Mouse (Mus musculus) midbrain, postnatal 0 days (tissue): ENCODE results near the gene Dstyk. TPM values are rescaled to one million over a fixed set of nuclear protein-coding genes. Genes with fewer than 3 reads are reported as not detected.
A peak's percentile ranks its signal among the peaks of the same experiment; 100 is the strongest.

ENCODE experiments used
- ATAC-seq: fragments of 200-750 bp; cut with Nextera tagmentation; 2 replicates; pipeline ENCODE4 v1.8.0; 2017; ENCODE audit warnings: moderate number of reproducible peaks, mild to moderate bottlenecking, moderate TSS enrichment, moderate library complexity; ENCODE audit not compliant: low FRiP score
- DNase-seq: peaks from one replicate; pipeline ENCODE4 v3.0.0-alpha.2; 2015; ENCODE audit warnings: low spot score
- H3K27ac ChIP-seq: fragments of 300-500 bp; sonication (generic); 2 replicates; pipeline ENCODE4 v1.5.1; 2014; ENCODE audit warnings: low read depth, mild to moderate bottlenecking, low read length, mixed read lengths
- H3K27me3 ChIP-seq: fragments of 300-500 bp; sonication (generic); 2 replicates; pipeline ENCODE4 v1.6.1; 2014; ENCODE audit warnings: low read length, control low read depth, mixed read lengths; ENCODE audit not compliant: insufficient read depth
- H3K36me3 ChIP-seq: fragments of 300-500 bp; sonication (generic); 2 replicates; pipeline ENCODE4 v1.6.1; 2014; ENCODE audit warnings: low read length, control low read depth, mixed read lengths; ENCODE audit not compliant: insufficient read depth
- H3K4me1 ChIP-seq: fragments of 300-500 bp; sonication (generic); 2 replicates; pipeline ENCODE4 v1.6.1; 2014; ENCODE audit warnings: mild to moderate bottlenecking, control low read depth, antibody characterized with exemption, low read length, mixed read lengths; ENCODE audit not compliant: insufficient read depth
- H3K4me2 ChIP-seq: fragments of 300-500 bp; sonication (generic); 2 replicates; pipeline ENCODE4 v1.6.1; 2014; ENCODE audit warnings: low read depth, mild to moderate bottlenecking, low read length, mixed read lengths; ENCODE audit not compliant: poor library complexity, severe bottlenecking
- H3K4me3 ChIP-seq: fragments of 300-500 bp; sonication (generic); 2 replicates; pipeline ENCODE4 v1.5.1; 2014; ENCODE audit warnings: low read depth, mild to moderate bottlenecking, low read length, moderate library complexity
- H3K9ac ChIP-seq: fragments of 300-500 bp; sonication (generic); replicated peaks from 2 replicates; pipeline ENCODE4 v1.6.1; 2014; ENCODE audit warnings: mild to moderate bottlenecking, low read length, moderate library complexity, mixed read lengths; ENCODE audit not compliant: poor library complexity, severe bottlenecking
- H3K9me3 ChIP-seq: fragments of 300-500 bp; sonication (generic); 2 replicates; pipeline ENCODE4 v1.6.1; 2016; ENCODE audit warnings: low read length, control low read depth
- CTCF ChIP-seq: IDR thresholded peaks from 2 replicates; pipeline ENCODE4 v1.5.1; 2016; ENCODE audit warnings: antibody characterized with exemption, mild to moderate bottlenecking
- WGBS: fragments of 180-500 bp; shearing (Covaris S2); extraction: QIAGEN DNeasy Blood & Tissue Kit; methylation state at CpG from one replicate; pipeline ENCODE4 v1.1.7; 2014; 5-methylcytosine and 5-hydroxymethylcytosine counted together
- polyA plus RNA-seq: library from polyadenylated mRNA; unstranded; fragments of >200 nt; fragmentation: Nextera tagmentation; extraction: Ambion mirVana; gene quantifications from 2 replicates; pipeline ENCODE4 v1.2.1, GENCODE M21; 2015
- total RNA-seq: library from RNA; depleted of rRNA; stranded (reverse); fragments of >200 nt; gene quantifications from 2 replicates; pipeline ENCODE4 v1.2.3, GENCODE M21; 2014

Dstyk gene
- total and polyA plus RNA-seq, 2 experiments from 2014 or later: 5.6 to 21.2 TPM

DNA sequence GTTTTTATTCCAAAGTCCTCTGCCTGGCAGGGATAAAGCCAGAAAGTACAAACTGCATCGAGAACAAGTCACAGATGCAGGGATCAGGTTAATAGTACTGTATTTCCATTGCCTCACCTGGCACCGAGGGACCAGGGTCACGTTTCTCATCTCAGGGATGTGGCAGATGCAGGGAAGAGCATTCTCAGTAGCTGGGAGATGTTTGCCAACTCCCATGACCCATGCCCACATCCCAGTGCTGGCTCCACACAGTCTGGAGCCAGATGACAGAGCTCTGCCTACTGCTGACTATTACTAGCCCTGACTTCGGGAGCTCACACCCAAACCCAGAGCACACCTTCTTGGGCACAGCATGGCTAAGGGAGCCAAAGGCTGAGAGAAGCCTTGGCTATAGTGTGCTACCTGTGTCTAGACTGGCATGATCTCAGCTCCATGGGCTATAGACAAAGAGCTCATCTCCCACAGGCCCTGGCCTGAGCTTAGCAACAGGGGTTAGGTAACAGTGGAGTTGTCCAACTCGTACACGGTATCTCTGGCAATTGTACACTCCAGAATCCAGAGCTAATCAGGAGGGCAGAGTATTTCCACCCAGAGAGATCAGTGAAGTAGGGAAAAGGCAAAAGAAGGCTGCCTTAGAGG, 44.3 kb upstream of the Dstyk start:
- H3K4me3 ChIP-seq: no peak overlapping the region
- H3K36me3 ChIP-seq: peaks cover 12% of the 10 kb centered on the region
- 0 out of 2 replicates have a peak, but pooled peaks cover 16% of the 10 kb centered on the region for H3K4me1 ChIP-seq
- H3K27me3 ChIP-seq: no peaks in the 10 kb centered on the region
- no peak overlapping the region for H3K9ac ChIP-seq
- ATAC-seq: no peak
- DNase-seq: no peak
- WGBS: 65% methylated on average over 6 of the region's 6 CpGs
- no peak overlapping the region for H3K27ac ChIP-seq
- H3K9me3 ChIP-seq: no peaks in the 10 kb centered on the region
- no peak overlapping the region for H3K4me2 ChIP-seq
- TF ChIP-seq CTCF: no peak

DNA sequence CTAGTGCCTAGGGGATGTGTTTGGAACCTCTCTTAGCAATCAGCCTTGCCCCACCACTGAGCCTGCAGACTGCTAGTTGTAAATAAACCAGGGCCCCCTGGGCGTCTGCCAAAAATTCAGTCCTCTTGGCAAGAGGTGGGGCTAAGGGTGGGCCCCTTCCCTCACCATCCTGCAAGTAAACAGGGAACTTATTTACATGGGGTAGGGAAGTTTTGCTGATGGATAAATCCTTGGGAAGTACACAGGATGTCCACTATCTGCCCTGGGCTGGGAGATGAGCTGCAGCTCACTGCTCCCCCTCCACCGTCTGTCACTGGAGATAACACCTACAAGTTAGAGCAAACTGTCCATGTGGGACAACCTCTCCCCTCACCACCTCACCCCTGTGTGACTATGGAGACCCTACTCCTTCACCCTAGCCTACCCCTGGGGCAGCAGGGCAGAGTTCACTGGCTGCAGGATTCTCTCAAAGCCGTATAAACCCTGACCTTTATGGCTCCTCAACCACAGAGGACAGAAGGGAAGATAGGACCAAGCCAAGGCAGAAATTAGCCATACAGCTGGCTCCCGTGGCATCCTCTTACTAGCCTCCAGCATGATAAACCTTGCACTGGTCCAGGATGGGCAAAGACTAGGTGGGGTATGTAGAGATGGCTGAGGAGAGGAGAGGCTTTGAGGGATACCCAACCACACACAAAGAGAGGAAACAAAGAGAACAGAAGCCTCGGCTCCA, 43.0 kb upstream of the Dstyk start:
- H3K9ac ChIP-seq: no peak overlapping the region
- no peaks in the 10 kb centered on the region for H3K9me3 ChIP-seq
- no peak overlapping the region for H3K4me2 ChIP-seq
- no peak overlapping the region for H3K4me3 ChIP-seq
- ATAC-seq: no peak
- peaks cover 21% of the 10 kb centered on the region; the same call in 1 of the 2 replicates for H3K36me3 ChIP-seq
- TF ChIP-seq CTCF: no peak
- peak; percentile 60 for DNase-seq
- WGBS: 46% methylated on average over 5 of the region's 5 CpGs
- no peak overlapping the region for H3K27ac ChIP-seq
- H3K27me3 ChIP-seq: no peaks in the 10 kb centered on the region
- 0 out of 2 replicates have a peak, but pooled peaks cover 16% of the 10 kb centered on the region for H3K4me1 ChIP-seq

DNA sequence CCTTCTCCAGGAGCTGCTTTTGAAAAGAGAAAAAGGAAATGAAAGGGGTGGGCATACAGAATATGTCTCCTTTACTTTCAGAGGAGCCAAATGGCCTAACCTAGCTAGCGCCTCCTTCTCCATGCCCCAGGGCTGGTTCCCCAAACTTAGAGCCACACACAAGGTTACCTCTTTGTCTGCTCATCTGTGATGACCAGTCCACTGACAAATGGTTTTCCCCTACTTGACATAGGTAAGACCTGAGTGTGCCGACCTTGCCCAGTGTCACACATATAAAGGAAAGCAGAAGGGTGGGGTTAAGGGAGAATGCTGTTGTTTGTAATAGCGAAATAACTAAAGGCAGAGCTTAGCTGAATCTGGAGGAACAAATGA, 42.5 kb upstream of the Dstyk start:
- ATAC-seq: no peak
- Histone ChIP-seq H3K9me3 (no peaks in the 10 kb centered on the region), H3K36me3 (peaks cover 26% of the 10 kb centered on the region), H3K4me2 (no peak overlapping the region), H3K27me3 (no peaks in the 10 kb centered on the region), H3K4me1 (0 out of 2 replicates have a peak, but pooled peaks cover 16% of the 10 kb centered on the region), H3K27ac (no peak overlapping the region), H3K4me3 (no peak overlapping the region), H3K9ac (no peak overlapping the region)
- 75% methylated on average over 3 of the region's 3 CpGs for WGBS
- no peak for TF ChIP-seq CTCF
- DNase-seq: no peak

DNA sequence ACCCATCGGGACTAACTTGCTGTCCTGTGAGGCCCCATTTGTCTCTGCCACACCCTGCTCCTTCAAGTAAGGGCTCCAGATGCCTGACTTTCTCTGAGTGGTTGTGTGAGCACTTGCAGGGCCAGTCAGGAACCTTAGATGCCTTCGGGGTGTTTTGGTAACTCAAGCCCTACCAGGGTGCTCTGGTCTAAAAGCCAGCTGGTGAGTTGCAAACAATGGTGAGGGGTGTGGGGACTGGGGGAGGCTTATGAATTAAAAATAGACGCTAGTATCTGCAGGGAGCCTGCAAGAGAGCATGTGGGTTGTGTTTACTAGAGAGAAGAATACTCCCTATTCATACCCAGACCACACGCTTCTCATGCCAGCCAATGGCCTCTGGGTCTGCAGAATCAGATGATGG, 42.1 kb upstream of the Dstyk start:
- no peak overlapping the region for H3K9ac ChIP-seq
- H3K36me3 ChIP-seq: peaks cover 30% of the 10 kb centered on the region
- no peak for TF ChIP-seq CTCF
- no peak overlapping the region for H3K4me2 ChIP-seq
- WGBS: 39% methylated on average over 4 of the region's 4 CpGs
- no peak overlapping the region for H3K27ac ChIP-seq
- ATAC-seq (no peak), DNase-seq (no peak)
- H3K9me3 ChIP-seq: no peaks in the 10 kb centered on the region
- no peak overlapping the region for H3K4me3 ChIP-seq
- H3K27me3 ChIP-seq: no peaks in the 10 kb centered on the region
- 0 out of 2 replicates have a peak, but pooled peaks cover 16% of the 10 kb centered on the region for H3K4me1 ChIP-seq

DNA sequence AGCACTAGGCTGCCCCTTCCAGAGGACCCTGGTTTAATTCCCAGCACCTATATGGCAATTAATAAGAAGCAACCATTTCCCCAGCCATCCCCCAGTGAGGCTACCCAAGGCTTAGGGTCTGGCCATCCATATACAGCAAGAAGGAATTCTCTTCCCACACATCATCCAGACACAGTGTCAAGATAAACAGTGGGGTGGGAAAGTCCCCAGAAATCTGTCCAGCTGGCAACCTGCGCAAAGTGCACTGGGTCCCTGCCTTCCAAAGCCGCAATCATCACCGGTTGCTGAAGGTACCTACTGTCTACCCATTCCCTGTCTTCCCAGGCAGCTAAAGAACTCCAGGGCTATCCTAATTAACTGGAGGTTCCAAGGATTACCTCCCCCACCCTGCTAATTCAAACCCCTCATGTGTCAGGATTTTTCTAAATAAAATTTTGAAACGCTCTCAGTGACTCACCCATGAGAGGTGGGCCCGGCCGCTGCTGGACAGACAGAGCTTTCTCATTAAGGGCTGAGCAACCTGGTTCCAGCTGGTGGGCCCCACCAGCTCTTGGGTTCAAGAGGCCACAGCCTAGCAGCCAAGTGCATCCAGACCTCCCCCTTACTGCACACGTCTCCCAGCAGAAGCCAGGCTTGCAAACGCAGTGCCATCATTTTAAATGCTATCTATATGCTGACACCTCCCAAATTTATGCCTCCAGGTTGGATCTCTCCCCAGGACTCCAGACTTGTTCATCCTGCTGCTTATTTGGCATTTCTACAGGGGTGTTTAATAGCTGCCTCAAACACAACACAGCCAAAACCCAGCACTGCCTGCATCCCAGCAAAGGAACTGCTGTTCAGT, 40.9 kb upstream of the Dstyk start:
- DNase-seq (no peak), ATAC-seq (no peak)
- H3K4me1 ChIP-seq: 0 out of 2 replicates have a peak, but pooled peaks cover 16% of the 10 kb centered on the region
- H3K27me3 ChIP-seq: no peaks in the 10 kb centered on the region
- no peak overlapping the region for H3K27ac ChIP-seq
- H3K9ac ChIP-seq: no peak overlapping the region
- H3K9me3 ChIP-seq: no peaks in the 10 kb centered on the region
- H3K4me2 ChIP-seq: no peak overlapping the region
- TF ChIP-seq CTCF: no peak
- peaks cover 33% of the 10 kb centered on the region for H3K36me3 ChIP-seq
- no peak overlapping the region for H3K4me3 ChIP-seq
- 71% methylated on average over 8 of the region's 8 CpGs for WGBS
